Mouse (Mus musculus) granulocyte monocyte progenitor cell, adult 5-6 weeks (primary cell): ENCODE results near the gene Tle6. TPM values are rescaled to one million over a fixed set of nuclear protein-coding genes. Genes with fewer than 3 reads are reported as not detected.

Source experiments
- ATAC-seq: replicated peaks from 2 replicates; pipeline ENCODE4 v1.8.0; 2016; ENCODE audit warnings: mild to moderate bottlenecking, moderate TSS enrichment, inconsistent platforms; ENCODE audit not compliant: poor library complexity, severe bottlenecking
- total RNA-seq, 2 experiments: library from RNA; stranded (forward) in 1 of 2; stranded (reverse) in 1 of 2; fragments of 200-712, 200-1000 nt in 1 of 2; fragments of >200 nt in 1 of 2; fragmentation: Nextera tagmentation in 1 of 2; gene quantifications; 2 replicates each; pipeline ENCODE4 v1.2.3; 2014 to 2017

The Tle6 gene
- total RNA-seq, 2 experiments from 2014 or later = 7.9 to 26.0 TPM

DNA sequence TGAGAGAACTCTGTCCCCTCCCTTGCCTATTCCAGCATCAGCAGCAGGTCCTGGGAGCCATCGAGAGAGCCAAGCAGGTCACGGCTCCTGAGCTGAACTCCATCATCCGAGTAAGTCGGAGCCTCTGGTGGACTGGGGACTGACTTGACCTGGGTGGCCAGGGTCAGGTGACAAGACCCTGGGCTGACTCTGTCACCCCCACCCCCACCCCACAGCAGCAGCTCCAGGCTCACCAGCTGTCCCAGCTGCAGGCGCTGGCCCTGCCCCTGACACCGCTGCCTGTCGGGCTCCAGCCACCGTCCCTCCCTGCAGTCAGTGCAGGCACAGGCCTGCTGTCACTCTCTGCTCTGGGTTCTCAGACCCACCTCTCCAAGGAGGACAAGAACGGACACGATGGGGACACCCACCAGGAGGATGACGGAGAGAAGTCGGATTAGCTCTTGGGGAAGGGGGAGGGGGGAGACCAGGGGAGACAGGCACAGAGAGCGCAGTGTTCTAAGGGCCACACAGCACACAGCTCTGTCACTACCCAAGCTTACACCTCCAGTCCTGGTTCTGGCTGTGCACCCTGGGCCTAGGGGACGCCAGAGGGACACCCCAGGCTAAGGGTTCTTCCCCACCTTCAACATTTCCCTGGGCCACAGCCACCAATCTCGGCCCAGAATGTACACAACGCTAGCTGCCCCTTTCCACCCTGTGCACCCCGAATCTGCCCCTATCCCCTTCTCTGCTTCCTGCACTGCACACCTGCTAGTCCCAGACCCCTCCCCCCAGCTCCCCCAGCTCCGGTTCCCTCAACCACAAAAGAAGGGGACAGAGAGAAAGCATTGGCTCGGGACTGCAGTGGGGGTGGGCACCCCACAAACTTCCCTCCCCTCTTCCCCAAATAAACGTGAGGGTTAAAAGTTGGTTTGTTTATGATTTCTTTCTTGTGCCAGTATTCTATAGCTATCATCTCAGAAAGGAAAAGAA, 35.3 kb downstream of the Tle6 start:
- ATAC-seq = no peak

- ATAC-seq = no peak
These were observed 36.1 kb downstream of the Tle6 start for GRCm38 (mm10) chr10:81564734-81565133.

DNA sequence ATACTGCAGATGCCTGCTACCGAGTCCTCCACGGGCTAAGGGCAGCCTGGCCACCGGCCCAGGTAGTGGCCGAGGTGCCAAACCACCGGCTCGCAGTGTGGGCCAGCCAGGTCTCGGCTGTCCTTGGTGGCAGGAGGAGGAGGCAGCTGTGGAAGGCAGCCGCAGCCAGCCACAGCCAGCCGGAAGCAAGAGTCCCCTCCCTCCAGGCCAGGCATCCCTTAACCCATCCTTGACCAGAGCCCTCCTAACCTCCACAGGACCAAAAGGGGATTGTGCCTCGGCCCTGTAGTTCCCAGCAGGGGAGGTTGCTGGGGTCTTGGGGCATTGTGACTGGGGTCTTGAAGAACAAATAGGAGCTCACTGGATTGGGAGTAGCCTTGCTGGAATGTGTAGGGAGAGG, 36.7 kb downstream of the Tle6 start:
- ATAC-seq = 0 out of 2 replicates have a peak, but pooled peaks have one; percentile 7

GRCm38 (mm10) chr10:81563481-81563880, 37.4 kb downstream of the Tle6 start:
- no peak for ATAC-seq

DNA sequence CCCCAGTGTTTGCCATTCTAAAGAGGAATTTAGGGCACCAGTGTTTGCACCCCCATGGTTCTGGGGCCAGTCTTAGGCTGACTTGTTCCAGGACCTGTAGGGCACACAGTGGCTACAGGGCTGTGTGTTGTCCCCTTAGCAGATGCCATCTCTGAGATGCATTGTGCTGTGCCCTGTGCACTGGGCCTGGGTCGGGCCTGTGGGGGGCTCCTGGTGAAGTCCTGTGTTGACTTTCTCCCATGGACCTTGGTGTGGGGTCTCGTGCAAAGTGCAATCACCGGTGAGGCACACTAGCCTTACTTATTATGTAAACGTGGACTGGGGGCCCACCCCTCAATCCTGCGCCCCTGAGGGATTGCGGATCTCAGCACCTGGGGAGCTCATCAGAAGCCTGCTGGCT, 38.5 kb downstream of the Tle6 start:
- ATAC-seq = no peak

DNA sequence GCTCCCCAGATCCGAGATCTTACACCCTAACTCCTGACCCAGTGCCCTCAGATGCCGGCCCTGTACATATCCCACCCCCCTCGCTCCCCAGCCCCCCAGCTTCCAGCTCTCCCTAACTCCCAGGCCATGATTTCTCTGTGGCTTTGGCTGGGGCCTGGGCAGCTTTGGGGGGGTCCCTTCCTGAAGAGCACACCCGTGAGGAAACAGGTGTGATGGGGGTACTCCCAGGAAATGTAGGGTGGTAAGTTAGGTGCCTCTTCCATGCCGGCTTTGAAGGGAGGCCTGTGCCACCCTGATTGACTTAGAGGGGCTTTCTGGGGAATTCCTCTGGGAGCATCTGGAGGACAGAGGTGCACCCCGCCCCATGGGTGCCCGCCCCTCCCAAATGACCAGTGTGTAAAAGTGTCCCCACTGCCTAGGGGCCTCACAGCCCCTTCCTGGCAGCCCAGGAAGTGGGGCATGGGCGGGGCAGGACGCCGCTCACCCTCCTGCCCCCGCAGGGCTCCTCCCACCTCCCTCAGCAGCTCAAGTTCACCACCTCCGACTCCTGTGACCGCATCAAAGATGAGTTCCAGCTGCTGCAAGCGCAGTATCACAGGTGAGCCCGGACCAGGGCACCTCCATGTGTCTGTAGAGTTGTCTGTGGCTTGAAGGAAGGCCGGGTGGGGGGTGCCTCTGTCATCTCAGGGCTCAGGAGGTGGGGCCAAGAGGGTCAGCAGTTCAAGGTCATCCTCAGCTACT, 40.0 kb downstream of the Tle6 start:
- peak; percentile 57 for ATAC-seq

- peak; percentile 55 for ATAC-seq
These were observed 41.0 kb downstream of the Tle6 start for GRCm38 (mm10) chr10:81559627-81560539.

GRCm38 (mm10) chr10:81559163-81559626, 41.7 kb downstream of the Tle6 start, which contains the start of gene Aes:
TSS of gene Aes (plus strand) at chr10:81559488.
- peak; percentile 39 for ATAC-seq

DNA sequence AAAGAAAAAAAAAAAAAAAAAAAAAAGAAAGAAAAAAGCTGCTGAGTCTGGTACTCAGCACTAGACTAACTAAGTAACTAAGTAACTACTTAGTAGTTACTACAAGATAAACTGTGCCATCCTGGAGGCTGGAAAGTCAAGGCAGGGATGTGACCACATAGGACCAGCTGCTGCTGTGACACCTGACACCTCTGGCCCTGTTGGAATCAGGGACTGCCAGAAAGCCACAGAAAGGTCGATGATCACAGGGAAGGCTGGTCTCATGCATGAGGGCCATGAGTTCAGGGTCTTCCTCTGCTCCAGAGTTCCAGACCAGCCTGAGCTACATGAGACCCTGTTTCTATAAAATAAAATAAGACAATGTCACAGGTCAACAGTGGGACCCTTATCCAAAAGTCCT, 43.4 kb downstream of the Tle6 start:
- ATAC-seq = no peak

GRCm38 (mm10) chr10:81556282-81556681, 44.6 kb downstream of the Tle6 start:
- ATAC-seq = no peak

DNA sequence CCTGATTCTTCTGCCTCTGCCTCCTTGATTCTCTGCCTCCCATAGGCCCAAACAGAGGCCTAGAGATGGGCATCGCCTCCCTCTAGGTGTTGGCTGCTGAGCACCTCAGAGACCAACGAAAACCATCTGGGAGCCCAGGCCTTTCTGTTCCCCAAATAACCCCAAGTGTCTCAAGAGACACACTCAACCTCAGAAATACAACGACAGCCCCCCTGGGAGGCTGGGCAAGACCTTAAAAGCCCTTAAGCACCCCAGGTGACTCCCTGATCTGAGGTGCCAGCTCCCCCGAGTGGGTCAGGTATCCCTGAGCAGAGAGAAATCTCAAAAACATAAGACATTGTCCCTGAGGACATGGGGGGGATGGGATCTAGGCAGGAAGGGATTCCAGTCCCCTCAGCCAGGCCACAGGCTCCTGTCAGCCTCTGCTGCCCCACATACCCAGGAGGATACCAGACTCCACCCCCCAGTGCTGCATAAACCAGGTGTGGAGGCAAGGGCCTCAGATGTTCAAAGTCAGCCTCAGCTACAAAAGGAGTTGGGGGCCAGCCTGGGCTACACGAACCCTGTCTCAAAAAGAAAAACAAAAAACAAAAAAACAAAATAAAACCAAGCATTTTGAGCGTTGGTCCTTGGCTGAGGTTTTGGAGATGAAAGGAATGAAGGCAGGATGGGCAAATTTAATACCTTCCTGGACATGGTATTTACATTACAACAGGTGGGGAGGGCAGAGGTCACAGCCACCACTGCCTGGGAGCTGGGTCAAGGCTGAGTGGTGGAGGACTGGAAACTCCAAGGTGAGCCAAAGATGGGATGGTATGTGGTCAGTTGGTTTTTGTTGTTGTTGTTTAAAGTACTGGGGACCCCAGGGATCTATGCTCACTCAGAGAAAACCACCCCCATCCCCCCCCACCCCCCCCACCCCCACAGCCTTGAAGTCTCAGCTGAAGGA, 46.8 kb downstream of the Tle6 start:
- no peak for ATAC-seq

DNA sequence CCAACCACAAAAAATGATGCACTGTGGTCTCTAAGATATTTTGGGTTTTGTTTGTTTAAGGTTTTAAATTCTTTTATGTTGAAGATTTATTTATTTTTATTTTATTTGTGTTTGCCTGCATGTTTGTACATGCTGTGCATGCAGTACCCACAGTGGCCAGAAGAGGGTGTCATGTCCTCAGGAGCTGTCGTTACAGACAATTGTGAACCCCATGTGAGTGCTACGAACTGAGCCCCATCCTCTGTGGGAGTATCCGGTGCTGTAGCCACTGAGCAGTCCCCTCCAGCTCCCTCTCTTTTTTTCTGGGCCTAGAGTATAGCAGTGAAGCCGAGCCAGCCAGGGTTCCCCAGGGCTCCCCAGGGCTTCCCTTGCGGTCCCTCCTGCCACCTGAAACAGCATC, 47.6 kb downstream of the Tle6 start:
- no peak for ATAC-seq

- ATAC-seq = peak; percentile 71
These were observed 49.2 kb downstream of the Tle6 start for GRCm38 (mm10) chr10:81551597-81552102.

DNA sequence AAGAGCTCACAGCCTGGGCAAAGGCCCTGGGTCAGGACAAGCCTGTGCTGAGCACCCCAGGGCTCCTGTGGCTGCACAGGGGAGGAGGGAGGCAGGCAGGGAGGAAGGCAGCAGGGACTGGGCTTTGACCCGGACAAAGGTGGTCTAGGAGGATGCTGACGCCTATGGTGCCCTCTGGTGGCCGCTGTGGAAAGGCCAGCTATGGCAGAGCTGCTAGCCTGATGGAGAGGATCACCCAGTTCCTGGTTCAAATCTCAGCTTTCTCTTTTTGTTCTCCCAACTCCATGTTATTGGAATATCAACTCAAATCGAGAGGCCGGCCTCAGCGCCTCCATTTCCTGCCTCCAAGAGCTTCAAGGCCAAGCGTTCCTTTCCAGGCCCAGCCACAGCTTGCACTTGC, 50.6 kb downstream of the Tle6 start:
- peak; percentile 48 for ATAC-seq

DNA sequence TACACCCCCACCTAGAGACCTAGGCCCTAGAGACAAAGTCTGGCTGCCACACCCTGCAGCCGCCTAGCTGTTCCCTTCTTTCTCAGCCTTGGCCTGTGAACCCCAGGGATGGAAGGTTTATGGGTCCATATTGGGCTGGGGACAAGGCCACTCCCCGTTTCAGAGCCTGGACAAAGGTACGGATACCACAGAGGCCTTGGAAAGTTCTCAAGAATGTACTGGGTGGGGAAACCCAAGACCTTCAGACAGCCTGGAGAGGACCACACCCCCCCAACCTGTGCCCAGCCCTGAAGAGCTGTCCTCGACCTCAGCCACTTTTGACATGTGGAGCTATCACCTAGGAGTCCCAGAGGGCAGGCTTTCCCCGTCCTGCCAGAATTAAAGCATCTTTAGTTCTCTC, 51.9 kb downstream of the Tle6 start:
- ATAC-seq = no peak

GRCm38 (mm10) chr10:81546788-81547571, 53.9 kb downstream of the Tle6 start:
- ATAC-seq = no peak

DNA sequence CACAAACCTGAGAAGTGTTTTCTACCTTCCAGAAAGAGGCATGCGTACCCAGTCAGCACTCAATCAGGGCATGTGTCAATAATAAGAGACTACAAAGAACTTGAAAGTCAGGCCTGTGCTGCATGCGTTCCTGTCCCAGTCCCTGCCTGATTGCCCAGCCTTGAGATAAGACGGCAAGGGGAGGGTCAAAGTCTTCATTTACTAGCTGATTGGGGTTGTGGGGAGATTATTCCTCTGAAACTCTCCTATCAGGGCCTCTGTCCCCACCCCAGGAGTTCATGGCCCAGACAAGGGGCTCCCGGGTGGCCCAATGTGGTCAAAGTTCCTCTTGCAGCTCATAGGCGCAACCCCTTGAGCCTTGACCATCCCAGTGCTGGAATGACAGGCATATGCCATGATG, 54.5 kb downstream of the Tle6 start:
- ATAC-seq = no peak

- ATAC-seq = peak; percentile 91
These were observed 55.6 kb downstream of the Tle6 start, which contains the start of gene Gna11 for GRCm38 (mm10) chr10:81545161-81545747. TSS of gene Gna11 (minus strand) at chr10:81545190.
